Mouse (Mus musculus) E14TG2a.4 (cell line): ENCODE measurements around the gene Sdr42e1.

Experiments
- CTCF ChIP-seq: conservative IDR thresholded peaks from 2 replicates; pipeline ENCODE4 v1.5.1; 2014; ENCODE audit warnings: low read length
- POU5F1 ChIP-seq: IDR thresholded peaks from 2 replicates; pipeline ENCODE4 v1.6.1; 2014; ENCODE audit warnings: low read length, borderline replicate concordance

DNA sequence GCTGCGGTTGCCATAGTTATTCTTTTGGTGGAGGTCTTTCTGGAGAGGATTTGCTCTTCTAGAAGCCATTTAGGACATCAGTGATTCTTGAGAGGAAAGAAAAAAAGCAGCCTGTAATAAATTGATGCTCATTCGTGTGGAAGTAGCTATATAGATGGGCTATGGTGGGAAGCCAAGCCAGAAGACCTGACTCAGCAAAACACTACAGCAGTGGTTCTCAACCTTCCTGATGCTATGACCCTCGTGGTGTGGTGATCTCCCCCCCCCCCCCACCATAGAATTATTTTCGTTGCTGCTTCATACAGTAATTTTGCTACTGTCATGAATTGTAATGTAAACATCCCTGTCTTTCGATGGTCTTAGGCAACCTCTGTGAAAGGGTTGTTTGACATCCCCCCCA is 41.0 kb downstream of the Sdr42e1 start:
- TF ChIP-seq CTCF (no peak), POU5F1 (no peak)
